Mouse (Mus musculus): ENCODE data around the gene Zfp316. TPM values are rescaled to one million over a fixed set of nuclear protein-coding genes. Genes with fewer than 3 reads are reported as not detected.

Gene Zfp316
- polyA plus RNA-seq, 1 experiment from 2014 or later: 2.3 TPM

DNA sequence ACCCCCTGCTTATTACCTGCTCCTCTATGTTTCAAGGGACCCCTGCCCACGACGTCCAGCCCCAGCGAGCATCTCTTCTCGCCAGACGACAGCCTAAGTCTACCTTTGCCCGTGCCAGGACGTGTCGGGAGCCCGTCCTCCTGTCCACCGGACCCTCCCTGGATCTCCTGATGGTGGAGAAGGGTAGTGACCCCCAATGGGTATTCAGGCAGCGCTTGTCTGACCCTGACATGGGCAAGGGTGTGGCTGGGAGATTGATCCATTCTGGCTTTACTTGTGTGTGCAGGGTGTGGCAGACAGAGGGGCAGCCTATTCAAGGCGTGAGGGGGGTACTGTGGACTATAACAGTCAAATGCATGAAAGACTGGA is 313 bp upstream of the Zfp316 start:
- H3K27ac ChIP-seq (ENCODE audit: low read depth): no peak overlapping the region
- WGBS: 4% methylated on average over 12 of the region's 12 CpGs
- peaks cover 5% of the 10 kb centered on the region; the same call in 1 of the 2 replicates for H3K4me1 ChIP-seq (ENCODE audit: insufficient read depth)
- H3K9ac ChIP-seq: peak overlapping the region; percentile 85
- H3K9me3 ChIP-seq (ENCODE audit: low read depth, low read length): no peaks in the 10 kb centered on the region
- H3K36me3 ChIP-seq (ENCODE audit: insufficient read depth): no peaks in the 10 kb centered on the region
- TF ChIP-seq CTCF (IDR thresholded peaks at IDR 0.05; ENCODE audit: low read depth): no peak
- H3K27me3 ChIP-seq (ENCODE audit: insufficient read depth, low read length): no peaks in the 10 kb centered on the region
- ATAC-seq (ENCODE audit: insufficient read depth) (no peak), DNase-seq (no peak)
- H3K4me2 ChIP-seq: peak overlapping the region; percentile 94
- peak overlapping the region; percentile 88 for H3K4me3 ChIP-seq (ENCODE audit: low read depth, low read length)

DNA sequence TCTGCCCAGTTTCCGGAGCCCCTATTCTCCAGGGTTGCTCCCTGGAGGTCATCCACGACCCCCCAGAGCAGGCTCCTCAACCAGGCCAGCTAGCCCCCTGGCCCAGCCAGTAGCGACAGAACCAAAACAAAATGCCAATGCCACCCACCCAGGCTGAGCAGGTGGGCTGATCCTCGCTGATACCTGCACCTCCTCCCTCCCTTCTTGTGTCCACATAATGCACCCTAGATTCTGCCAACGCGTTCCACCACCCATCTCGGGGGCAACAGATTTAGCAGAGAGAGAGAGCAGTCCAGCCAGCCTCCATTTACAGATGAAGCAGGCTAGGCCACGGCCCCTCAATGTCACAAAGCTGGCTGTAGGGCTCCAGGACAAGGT is 848 bp downstream of the Zfp316 start:
- Histone ChIP-seq H3K4me2 (peak overlapping the region; percentile 94), H3K27me3 (ENCODE audit: insufficient read depth, low read length) (no peaks in the 10 kb centered on the region), H3K9me3 (ENCODE audit: low read depth, low read length) (no peaks in the 10 kb centered on the region), H3K4me3 (ENCODE audit: low read depth, low read length) (peak overlapping the region; percentile 88), H3K27ac (ENCODE audit: low read depth) (peak overlapping the region; percentile 65; the same call in 1 of the 2 replicates), H3K9ac (peak overlapping the region; percentile 85), H3K4me1 (ENCODE audit: insufficient read depth) (peaks cover 5% of the 10 kb centered on the region; the same call in 1 of the 2 replicates), H3K36me3 (ENCODE audit: insufficient read depth) (no peaks in the 10 kb centered on the region)
- ATAC-seq (ENCODE audit: insufficient read depth): peak; percentile 6; the same call in 1 of the 2 replicates
- WGBS: 29% methylated on average over 8 of the region's 8 CpGs
- no peak for TF ChIP-seq CTCF (IDR thresholded peaks at IDR 0.05; ENCODE audit: low read depth)
- no peak for DNase-seq

DNA sequence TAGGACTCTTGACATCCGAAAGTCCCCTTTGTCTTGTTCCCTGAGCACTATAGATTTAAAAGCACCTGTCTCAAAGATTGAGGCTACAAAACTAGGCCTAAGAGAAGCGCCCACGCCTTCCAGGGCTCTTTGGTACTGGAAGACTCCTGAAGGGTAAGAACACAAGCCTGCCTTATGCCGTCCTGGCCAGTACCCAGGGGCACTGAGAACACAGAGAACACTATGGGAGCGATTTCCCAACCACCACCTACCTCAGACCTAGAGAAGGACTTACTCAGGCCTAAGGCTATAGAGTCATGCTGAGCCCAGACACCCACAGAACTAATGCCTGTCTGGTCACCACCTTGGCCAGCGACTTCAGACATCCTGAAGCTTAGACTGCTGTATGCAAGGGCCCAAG is 3.0 kb downstream of the Zfp316 start:
- no peak overlapping the region for H3K9ac ChIP-seq
- no peak overlapping the region for H3K27ac ChIP-seq (ENCODE audit: low read depth)
- H3K9me3 ChIP-seq (ENCODE audit: low read depth, low read length): no peaks in the 10 kb centered on the region
- peaks cover 5% of the 10 kb centered on the region; the same call in 1 of the 2 replicates for H3K4me1 ChIP-seq (ENCODE audit: insufficient read depth)
- no peak overlapping the region for H3K4me2 ChIP-seq
- ATAC-seq (ENCODE audit: insufficient read depth) (no peak), DNase-seq (no peak)
- WGBS: 87% methylated on average over 6 of the region's 6 CpGs
- no peak overlapping the region for H3K4me3 ChIP-seq (ENCODE audit: low read depth, low read length)
- H3K27me3 ChIP-seq (ENCODE audit: insufficient read depth, low read length): no peaks in the 10 kb centered on the region
- no peak for TF ChIP-seq CTCF (IDR thresholded peaks at IDR 0.05; ENCODE audit: low read depth)
- peaks cover 20% of the 10 kb centered on the region; the same call in 1 of the 2 replicates for H3K36me3 ChIP-seq (ENCODE audit: insufficient read depth)

DNA sequence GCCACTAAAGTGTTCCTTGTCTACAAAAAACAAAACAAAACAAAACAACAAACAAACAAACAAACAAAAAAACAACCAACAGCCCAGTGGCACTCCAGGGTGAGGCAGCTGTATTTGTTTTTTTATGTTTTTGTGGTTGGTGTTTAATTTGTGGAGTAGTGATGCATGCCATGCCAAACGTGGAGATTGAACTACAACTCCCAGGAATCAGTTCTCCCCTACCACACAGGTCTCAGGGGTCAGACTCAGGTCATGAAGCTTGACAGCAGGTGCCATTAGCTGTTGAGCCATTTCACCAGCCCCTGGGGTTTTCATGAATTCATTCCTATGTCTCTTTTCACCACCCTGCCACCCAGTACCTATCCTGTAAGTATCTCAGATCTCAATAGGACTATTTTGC is 4.4 kb downstream of the Zfp316 start:
- 48% methylated on average over 1 of the region's 1 CpGs for WGBS
- Histone ChIP-seq H3K4me1 (ENCODE audit: insufficient read depth) (peaks cover 3% of the 10 kb centered on the region; the same call in 1 of the 2 replicates), H3K27ac (ENCODE audit: low read depth) (no peak overlapping the region), H3K9ac (no peak overlapping the region), H3K27me3 (ENCODE audit: insufficient read depth, low read length) (no peaks in the 10 kb centered on the region), H3K4me2 (no peak overlapping the region), H3K4me3 (ENCODE audit: low read depth, low read length) (no peak overlapping the region), H3K9me3 (ENCODE audit: low read depth, low read length) (no peaks in the 10 kb centered on the region), H3K36me3 (ENCODE audit: insufficient read depth) (peaks cover 27% of the 10 kb centered on the region; the same call in 1 of the 2 replicates)
- DNase-seq: no peak
- TF ChIP-seq CTCF (IDR thresholded peaks at IDR 0.05; ENCODE audit: low read depth): no peak
- ATAC-seq (ENCODE audit: insufficient read depth): no peak

DNA sequence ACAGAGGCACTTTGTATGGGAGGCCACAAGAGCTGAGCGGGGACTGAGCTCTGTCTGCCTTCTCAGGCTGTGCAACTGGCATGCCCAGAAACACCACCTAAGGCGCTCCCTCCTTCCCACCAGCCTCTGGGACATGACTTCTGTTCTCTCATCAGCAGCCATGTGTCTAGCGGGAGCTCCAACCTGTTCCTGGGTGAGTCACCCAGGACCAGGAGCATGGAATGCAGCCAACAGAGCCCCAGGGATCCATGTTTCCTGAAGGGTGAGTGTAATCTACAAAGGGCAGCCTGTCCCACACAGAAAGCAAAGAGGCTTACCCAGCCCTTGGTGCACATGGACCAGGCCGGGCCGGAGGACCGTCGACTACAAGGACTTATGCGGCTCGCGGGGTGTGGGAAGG is 5.1 kb downstream of the Zfp316 start:
- H3K4me1 ChIP-seq (ENCODE audit: insufficient read depth): no peaks in the 10 kb centered on the region
- peaks cover 34% of the 10 kb centered on the region; the same call in 1 of the 2 replicates for H3K36me3 ChIP-seq (ENCODE audit: insufficient read depth)
- no peak overlapping the region for H3K27ac ChIP-seq (ENCODE audit: low read depth)
- DNase-seq (no peak), ATAC-seq (ENCODE audit: insufficient read depth) (no peak)
- no peak for TF ChIP-seq CTCF (IDR thresholded peaks at IDR 0.05; ENCODE audit: low read depth)
- H3K9me3 ChIP-seq (ENCODE audit: low read depth, low read length): no peaks in the 10 kb centered on the region
- WGBS: 86% methylated on average over 10 of the region's 10 CpGs
- no peak overlapping the region for H3K4me2 ChIP-seq
- H3K4me3 ChIP-seq (ENCODE audit: low read depth, low read length): no peak overlapping the region
- no peaks in the 10 kb centered on the region for H3K27me3 ChIP-seq (ENCODE audit: insufficient read depth, low read length)
- no peak overlapping the region for H3K9ac ChIP-seq

DNA sequence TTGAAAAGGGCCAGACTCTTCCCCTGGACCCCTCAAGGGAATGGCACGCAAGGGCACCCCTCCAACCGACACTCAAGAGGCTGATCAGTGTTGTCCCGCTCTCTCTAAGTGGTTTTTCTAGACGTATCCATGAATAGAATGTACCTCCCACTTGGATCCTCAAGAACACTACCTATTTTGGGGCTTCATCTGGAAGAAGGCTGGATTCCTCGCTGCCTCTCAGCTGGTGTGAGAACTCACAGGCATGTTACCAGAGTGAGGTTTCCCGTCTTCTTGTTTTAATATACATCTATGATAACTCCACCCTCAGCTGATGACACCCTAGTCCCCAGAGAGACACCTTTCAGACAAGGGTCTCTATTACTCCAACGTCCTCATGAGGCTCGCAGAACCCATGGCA is 8.2 kb downstream of the Zfp316 start:
- Histone ChIP-seq H3K4me1 (ENCODE audit: insufficient read depth) (no peaks in the 10 kb centered on the region), H3K4me2 (no peak overlapping the region), H3K4me3 (ENCODE audit: low read depth, low read length) (no peak overlapping the region), H3K27ac (ENCODE audit: low read depth) (no peak overlapping the region), H3K36me3 (ENCODE audit: insufficient read depth) (peaks cover 43% of the 10 kb centered on the region; the same call in 1 of the 2 replicates), H3K9me3 (ENCODE audit: low read depth, low read length) (no peaks in the 10 kb centered on the region), H3K9ac (no peak overlapping the region), H3K27me3 (ENCODE audit: insufficient read depth, low read length) (peaks cover 17% of the 10 kb centered on the region; the same call in 1 of the 2 replicates)
- DNase-seq: no peak
- 88% methylated on average over 8 of the region's 8 CpGs for WGBS
- no peak for TF ChIP-seq CTCF (IDR thresholded peaks at IDR 0.05; ENCODE audit: low read depth)
- ATAC-seq (ENCODE audit: insufficient read depth): no peak

DNA sequence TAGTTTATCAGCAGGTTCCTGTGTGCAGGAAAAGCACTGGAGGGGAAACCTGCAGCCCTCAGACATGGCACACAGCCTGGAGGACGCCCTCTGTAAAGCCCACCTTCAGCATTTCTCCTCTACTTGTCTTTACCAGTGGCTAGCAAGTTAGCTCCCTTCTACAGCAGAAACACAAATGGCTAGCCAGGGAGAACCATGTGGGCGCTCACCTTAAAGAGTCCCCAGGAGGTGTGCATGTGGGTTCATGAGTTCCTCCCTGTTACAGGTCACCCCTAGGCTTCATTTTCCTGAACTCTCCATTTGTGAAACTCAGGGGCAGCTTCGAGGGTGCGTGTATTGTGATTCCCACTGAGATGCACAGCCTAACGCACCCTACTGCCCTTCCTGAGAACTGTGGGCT is 14.0 kb downstream of the Zfp316 start:
- no peak overlapping the region for H3K4me3 ChIP-seq (ENCODE audit: low read depth, low read length)
- no peak overlapping the region for H3K27ac ChIP-seq (ENCODE audit: low read depth)
- H3K36me3 ChIP-seq (ENCODE audit: insufficient read depth): peaks cover 27% of the 10 kb centered on the region; the same call in 1 of the 2 replicates
- WGBS: 85% methylated on average over 5 of the region's 5 CpGs
- no peak for TF ChIP-seq CTCF (IDR thresholded peaks at IDR 0.05; ENCODE audit: low read depth)
- no peak for DNase-seq
- no peak overlapping the region for H3K4me2 ChIP-seq
- no peak overlapping the region for H3K9ac ChIP-seq
- ATAC-seq (ENCODE audit: insufficient read depth): no peak
- H3K4me1 ChIP-seq (ENCODE audit: insufficient read depth): no peaks in the 10 kb centered on the region
- no peaks in the 10 kb centered on the region for H3K9me3 ChIP-seq (ENCODE audit: low read depth, low read length)
- H3K27me3 ChIP-seq (ENCODE audit: insufficient read depth, low read length): peaks cover 75% of the 10 kb centered on the region
